Mouse (Mus musculus) ES-CJ7 (cell line): ENCODE results near the gene Prrx2.
"Not testable (repeated sequence)": the region's sequence is repeated elsewhere in the genome, so short reads cannot be mapped to it uniquely, and the experiment has no call there.

Experiments used
- DNase-seq: peaks from one replicate; pipeline ENCODE4 v3.0.0; 2011; ENCODE audit warnings: low read depth, low spot score

Gene Prrx2

GRCm38 (mm10) chr2:30912291-30912773 lies 77.6 kb downstream of the Prrx2 start:
- no peak for DNase-seq

- no peak for DNase-seq
These were observed 78.2 kb downstream of the Prrx2 start for GRCm38 (mm10) chr2:30913022-30913421.

GRCm38 (mm10) chr2:30914836-30915235 lies 80.1 kb downstream of the Prrx2 start:
- no peak for DNase-seq

GRCm38 (mm10) chr2:30915376-30915775 lies 80.6 kb downstream of the Prrx2 start:
- no peak for DNase-seq

- DNase-seq: not testable (repeated sequence)
These were observed 81.2 kb downstream of the Prrx2 start for GRCm38 (mm10) chr2:30915933-30916332.

GRCm38 (mm10) chr2:30917649-30918048 lies 82.9 kb downstream of the Prrx2 start:
- no peak for DNase-seq

GRCm38 (mm10) chr2:30918126-30918525 lies 83.4 kb downstream of the Prrx2 start:
- DNase-seq: no peak

- DNase-seq: peak; percentile 70
These were observed 84.1 kb downstream of the Prrx2 start for GRCm38 (mm10) chr2:30918780-30919329.

GRCm38 (mm10) chr2:30920216-30920615 lies 85.4 kb downstream of the Prrx2 start:
- no peak for DNase-seq

- DNase-seq: no peak
These were observed 88.3 kb downstream of the Prrx2 start for GRCm38 (mm10) chr2:30923099-30923498.

- no peak for DNase-seq
These were observed 90.4 kb downstream of the Prrx2 start for GRCm38 (mm10) chr2:30925181-30925580.

GRCm38 (mm10) chr2:30926381-30926780 lies 91.6 kb downstream of the Prrx2 start:
- DNase-seq: no peak

- DNase-seq: peak; percentile 88
These were observed 92.5 kb downstream of the Prrx2 start for GRCm38 (mm10) chr2:30927151-30927781.

GRCm38 (mm10) chr2:30927844-30928628 lies 93.3 kb downstream of the Prrx2 start:
- peak; percentile 88 for DNase-seq

GRCm38 (mm10) chr2:30928893-30929482 lies 94.2 kb downstream of the Prrx2 start:
- peak; percentile 78 for DNase-seq

- peak; percentile 94 for DNase-seq
These were observed 94.8 kb downstream of the Prrx2 start, which contains the start of gene Ptges for GRCm38 (mm10) chr2:30929483-30930045. Ptges (minus strand) TSS chr2:30929863.

GRCm38 (mm10) chr2:30930846-30931245 lies 96.1 kb downstream of the Prrx2 start:
- DNase-seq: not testable (repeated sequence)
